Mouse (Mus musculus) T-helper 1 cell (primary cell): ENCODE results near the gene Exosc2.

ENCODE experiments used
- in situ Hi-C: fragments of 300-600 bp; cut with MboI, MseI; formaldehyde crosslinking; loops from one replicate; pipeline ENCODE4 v1.15.1; 2025; ENCODE audit warnings: high pct_unique_total_duplicates

Exosc2 gene

DNA sequence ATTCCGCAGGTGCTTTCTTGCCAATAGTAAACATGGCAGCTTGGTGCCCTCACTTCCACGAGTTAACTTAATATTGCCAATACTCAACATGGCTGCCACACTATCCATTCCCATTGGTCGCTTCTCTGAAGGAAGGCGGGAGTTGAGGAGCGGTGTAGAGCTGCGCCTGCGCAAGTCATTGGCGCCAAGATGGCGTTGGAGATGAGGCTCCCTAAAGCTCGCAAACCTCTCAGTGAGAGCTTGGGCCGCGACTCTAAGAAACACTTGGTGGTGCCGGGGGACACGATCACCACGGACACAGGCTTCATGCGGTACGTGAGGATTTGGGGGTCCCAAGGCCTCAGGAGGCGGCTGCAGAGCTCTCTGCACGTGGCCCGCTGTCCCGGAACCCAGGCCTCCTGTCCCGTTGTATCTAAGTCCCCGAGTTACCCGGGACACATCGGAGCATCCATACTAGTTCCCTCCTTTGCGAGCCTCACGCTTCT lies at the start of gene Exosc2:
Gene Exosc2, plus strand, starts transcription at position 165 of the 485 bp plus-strand sequence.
- in situ Hi-C loops = no loop called here

DNA sequence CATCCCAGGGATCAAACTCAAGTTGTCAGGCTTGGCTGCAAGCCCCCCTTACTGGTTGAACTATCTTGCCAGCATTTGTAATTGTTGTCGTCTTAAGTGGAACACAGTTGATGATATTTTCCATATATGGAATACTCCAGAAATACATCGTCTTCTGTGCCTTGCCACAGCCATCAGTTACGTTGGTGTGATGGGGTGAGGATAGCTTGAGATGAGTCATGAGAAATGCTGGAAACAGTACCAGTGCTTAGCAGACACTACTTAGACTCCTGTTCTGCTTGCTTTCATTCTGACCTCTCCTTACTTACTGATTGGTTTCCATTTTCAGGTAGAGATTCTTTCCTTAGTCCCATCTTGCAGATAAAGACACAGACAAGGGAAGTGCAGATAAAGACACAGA lies 37.0 kb upstream of the Exosc2 start:
- in situ Hi-C loops = loop anchor here (10.0 kb wide), 1 partner anchor 971 kb away; no protein-coding TSS in a partner anchor

DNA sequence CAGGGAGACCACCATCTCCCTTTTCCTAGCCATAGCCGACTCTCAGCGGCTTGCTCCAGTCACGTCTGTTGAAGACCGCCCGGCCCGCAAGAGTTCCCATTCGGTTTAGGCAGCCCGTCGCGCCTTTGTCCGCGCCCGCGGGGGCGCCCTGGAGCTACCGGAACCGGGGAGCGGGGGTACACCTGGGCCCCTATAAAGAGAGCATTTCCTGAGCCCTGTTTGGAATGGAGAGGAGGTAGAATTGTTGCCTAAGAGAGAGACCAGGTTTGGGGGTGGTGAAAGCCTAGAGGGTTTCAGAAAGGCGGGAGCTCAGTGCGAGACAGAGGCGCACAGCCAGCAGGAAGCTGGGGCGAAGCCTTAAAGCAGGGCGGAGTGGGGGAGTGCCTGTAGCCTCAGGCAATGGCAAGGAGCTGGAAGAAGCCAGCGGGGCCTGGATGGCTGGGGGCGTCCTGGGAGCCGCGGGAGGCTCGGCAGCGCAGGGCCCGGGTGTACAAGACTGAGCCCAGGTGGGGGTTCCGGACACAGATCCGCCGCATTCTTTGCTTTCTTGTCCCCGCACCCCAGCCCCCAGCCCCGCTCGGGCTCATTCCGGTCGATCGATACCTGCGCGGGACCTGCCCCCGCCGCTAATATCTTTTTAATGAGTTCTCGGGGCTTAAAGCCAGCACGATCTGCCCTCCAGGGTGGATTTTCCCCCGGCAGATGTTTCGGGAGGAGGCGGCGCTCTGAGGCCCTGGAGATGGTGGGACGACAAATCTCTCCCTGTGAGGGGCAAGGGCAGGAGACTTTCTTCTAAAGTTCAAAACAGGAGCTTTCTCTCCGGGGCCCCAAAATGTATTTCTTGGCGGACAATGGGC lies 35.0 kb upstream of the Exosc2 start:
- in situ Hi-C loops = loop anchor here (10.0 kb wide), 1 partner anchor 969 kb away; no protein-coding TSS in a partner anchor

DNA sequence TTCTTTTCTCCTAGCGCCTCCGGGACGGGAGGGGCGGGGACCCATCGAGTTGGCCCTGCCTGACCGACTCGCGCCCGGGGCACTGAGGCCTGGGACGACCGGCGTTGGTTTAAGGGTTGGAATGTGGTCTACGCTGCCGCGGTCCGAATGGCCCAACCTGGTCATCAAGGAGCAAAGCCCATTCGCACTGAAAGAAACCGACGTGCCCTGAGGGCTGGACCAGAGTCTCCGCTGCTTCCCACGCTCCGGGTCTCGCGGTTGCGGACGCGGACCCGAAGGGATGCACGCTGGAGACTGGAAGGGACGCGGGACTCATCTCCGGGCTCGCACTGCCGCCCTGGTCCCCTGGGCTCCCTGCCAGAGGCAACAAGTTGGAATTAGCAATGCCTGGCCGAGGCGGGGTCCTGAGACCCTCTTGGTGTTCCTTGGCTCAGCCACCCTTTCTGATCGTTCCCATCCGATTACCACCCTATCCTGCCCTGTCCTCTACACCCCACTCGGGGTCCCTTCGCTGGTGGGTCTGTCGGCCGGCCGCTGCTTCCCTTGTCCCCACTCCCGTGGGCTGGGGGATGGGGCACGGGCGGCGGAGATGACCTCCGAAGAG lies 34.3 kb upstream of the Exosc2 start:
- in situ Hi-C loops = loop anchor here (10.0 kb wide), 1 partner anchor 969 kb away; no protein-coding TSS in a partner anchor

DNA sequence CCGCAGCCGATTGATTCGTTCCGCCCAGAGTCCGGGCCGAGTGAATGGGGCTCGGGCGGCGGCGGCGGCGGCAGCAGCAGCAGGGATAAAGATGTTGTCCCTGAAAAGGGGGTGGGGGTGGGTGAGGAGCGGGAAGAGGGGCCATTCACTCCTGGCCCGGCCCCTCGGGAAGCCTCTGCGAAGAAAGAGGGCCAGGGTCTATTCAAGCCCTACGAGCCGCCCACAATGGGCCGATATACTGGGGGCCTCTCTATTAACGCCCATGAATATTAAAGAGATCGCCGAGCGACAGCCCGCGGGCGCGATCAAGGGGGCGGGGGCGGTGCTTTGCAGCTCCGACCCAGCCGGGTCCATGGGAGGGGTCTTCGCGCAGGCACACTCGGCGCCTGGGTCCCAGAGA lies 33.8 kb upstream of the Exosc2 start:
- in situ Hi-C loops = loop anchor here (10.0 kb wide), 1 partner anchor 968 kb away; no protein-coding TSS in a partner anchor

DNA sequence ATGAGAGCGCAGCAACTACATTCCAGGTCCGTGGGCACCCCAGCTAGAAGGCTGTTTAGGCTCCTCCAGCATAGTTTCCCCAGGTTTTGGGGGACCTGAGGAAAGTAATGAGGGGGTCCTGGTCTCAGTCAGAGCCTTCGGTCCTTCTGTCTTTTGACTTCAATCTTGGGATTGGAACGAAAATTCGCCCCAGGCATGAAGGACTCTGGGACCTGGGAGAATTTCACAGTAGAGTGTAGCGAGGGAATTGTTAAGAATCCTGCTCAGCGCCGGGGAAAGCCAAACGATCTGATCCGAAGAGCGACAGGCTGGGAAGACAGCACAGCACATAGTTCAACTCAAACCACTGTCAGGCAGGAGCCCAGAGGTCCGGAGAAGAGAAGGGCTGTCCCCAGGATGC lies 33.2 kb upstream of the Exosc2 start:
- in situ Hi-C loops = loop anchor here (10.0 kb wide), 1 partner anchor 967 kb away; no protein-coding TSS in a partner anchor

DNA sequence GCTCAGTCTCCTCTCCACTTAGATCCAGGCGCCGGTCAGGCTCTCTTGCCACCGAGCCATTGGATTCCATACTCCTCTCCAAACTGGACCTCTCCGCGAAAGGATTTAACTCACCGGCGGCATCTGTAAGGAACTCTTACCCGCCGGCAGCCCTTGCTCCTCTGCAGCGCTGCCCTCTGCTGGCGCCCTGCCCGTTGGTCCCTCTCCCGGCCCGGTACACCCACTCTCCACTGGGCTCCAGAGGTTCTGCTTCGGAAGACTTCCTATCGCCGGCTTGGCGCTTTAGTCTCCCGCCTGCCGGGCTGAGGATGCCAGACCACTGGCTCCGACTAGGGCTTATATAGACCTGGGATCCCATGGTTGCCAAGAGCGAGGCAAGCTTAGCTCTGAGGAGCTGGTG lies 32.7 kb upstream of the Exosc2 start:
- in situ Hi-C loops = loop anchor here (10.0 kb wide), 1 partner anchor 967 kb away; no protein-coding TSS in a partner anchor

DNA sequence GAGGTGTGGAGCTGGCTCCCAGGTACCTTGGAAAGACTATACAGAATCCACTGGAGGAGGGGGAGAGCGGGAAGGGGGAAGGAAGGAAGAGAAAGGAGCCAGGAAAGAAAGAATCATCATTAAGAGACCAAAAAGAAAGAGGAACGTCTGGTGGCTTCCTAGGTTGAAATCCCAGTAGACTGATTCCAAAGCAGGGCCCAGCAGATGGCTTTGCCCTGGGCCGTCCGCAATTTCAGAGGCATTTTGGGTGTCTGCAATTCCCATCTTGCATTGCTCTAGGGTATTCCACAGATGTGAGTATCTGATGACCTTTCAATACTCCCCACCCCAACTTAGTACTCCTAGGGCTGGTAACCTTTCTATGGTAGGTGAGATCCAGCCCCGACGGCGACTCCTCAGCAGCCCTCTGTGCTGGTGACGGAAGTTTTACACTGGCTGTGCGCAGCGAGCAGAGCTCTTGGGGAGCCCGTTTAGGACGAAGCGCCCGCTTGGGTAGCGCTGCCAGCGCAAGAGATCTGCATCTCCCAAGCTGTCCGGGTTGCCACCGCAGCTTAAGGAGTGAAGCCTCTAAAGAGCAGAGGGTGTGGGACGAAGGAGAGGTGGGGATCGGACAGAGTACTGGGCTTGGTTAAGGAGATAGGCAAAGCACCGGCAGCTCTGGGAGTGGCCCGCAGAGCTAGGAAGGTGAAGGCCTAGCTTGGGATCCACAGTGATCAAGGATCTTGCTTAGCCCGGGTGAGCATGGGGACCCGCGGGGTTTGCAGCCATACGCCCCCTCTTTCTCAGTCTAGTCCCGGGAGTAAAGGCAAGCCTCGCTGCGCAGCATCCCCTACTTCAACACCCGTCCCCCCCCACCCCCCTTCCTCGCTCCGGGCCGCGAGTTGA lies 31.7 kb upstream of the Exosc2 start:
- in situ Hi-C loops = loop anchor here (10.0 kb wide), 1 partner anchor 966 kb away; no protein-coding TSS in a partner anchor

DNA sequence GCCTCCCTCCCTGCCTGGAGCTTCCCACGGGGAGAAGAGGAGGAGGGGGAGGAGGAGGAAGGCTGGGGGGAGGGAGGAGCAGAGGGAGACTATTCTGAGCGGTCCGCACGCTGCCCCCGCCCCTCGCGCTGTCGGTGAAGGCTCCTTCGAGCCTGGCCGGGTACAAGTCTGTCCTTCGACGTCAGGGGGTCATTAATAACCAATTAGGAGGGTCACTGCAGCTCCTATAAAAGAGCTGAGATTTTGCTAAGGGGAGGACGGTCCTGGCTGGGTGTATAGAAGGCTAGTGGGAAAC lies 31.1 kb upstream of the Exosc2 start:
- in situ Hi-C loops = loop anchor here (10.0 kb wide), 1 partner anchor 965 kb away; no protein-coding TSS in a partner anchor

DNA sequence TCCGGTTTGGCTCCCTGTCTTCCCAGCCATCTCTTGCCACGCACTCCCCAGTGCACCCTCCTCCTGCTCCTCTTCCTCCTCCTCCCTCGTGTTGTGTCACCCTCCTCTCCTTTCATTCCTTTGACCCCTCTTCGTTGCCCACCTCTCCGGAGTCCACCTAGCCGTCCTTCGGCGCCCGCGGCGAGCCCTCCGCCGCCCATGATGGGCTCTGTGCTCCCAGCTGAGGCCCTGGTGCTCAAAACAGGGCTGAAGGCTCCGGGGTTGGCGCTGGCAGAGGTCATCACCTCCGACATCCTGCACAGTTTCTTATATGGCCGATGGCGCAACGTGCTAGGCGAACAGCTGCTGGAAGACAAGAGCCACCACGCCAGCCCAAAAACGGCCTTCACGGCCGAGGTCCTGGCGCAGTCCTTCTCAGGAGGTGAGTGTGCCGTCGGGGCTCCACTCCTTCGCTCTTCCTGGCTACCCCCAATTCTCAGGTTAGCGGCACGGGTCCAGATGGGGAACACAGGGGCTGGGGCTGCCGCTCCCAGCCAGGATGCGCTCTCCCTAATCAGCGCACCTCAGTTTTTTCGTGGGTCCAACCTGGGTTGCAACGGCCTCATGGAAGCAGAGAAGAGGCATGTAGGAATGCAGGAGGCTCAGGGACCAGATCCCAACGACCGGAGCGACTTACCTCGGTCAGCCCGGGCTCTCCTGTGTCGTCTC lies 30.5 kb upstream of the Exosc2 start, which contains the start of gene Prdm12:
Gene Prdm12, plus strand, starts transcription at position 137 of the 708 bp plus-strand sequence.
- in situ Hi-C loops = loop anchor here (10.0 kb wide), 1 partner anchor 965 kb away; no protein-coding TSS in a partner anchor

DNA sequence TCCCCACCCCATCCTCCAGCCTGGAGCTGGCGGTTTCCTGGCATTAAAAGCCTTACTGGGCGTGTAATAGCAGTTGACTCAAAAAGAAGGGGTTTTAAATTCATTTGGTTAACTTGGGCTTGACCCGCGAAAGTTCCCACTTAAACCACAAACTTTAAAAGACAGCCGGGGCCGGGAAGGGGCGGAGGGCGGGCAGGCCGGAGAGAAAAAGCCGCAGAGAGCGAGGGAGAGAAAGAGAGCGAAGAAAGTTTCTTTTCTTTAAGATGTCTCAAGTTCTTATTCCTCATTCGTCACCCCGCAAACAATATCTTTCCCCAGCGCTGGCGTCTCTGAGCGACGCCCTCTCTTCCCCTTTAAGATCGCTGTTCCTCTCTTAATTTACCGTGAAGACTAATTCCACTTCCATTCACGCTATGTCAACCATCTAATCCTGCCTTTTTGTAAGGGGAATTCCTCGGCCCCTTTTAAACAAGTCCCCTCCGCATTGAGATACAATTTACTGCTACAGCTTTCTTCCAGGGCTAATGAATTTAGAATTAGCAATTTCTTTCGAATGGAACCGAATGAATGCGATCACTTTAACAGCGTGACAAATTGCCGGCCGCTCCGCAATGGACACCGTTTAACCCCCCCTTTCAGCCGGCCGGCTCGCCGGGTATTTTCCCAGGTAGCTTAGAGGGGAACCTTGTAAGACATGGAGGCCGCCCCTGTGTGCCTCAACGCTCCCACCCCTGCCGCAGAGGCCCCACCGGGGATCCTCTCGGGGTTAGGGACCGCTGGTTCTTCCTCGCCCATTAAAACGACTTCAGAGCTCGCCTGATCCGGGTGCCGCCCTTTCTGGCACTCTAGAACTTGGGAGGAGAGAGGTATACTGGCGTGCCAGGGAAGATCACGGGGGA lies 29.7 kb upstream of the Exosc2 start:
- in situ Hi-C loops = no loop called here

DNA sequence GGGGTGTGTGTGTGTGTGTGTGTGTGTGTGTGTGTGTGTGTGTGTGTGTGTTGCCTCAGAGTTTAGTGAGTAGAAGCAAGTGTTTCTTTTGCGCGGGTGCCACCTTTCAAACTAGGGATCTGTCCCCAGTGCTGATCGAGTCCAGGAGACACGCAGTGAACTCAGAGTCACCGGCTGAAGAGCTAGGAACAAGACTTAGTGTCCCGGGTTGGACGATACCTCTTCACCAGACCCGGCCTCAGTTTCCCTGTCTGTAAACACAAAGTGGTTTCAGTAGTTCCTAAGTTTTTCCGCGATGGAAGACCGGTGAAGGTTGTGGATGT lies 29.0 kb upstream of the Exosc2 start:
- in situ Hi-C loops = no loop called here

DNA sequence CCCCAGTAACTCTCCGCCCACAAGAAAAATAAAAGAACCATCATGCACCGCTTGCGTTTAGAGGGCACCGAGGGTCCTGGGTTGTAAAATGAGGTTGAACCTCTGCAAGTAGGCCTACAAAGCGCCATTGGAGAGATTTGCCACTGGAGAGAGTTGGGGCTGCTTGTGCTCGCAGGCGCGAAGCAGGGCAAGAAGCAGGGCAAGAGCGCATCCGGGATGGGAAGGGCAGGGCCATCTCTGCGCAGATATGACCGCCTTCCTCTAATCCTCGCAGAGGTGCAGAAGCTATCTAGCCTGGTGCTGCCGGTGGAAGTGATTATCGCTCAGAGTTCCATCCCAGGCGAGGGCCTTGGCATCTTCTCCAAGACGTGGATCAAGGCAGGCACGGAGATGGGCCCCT lies 28.6 kb upstream of the Exosc2 start:
- in situ Hi-C loops = no loop called here

DNA sequence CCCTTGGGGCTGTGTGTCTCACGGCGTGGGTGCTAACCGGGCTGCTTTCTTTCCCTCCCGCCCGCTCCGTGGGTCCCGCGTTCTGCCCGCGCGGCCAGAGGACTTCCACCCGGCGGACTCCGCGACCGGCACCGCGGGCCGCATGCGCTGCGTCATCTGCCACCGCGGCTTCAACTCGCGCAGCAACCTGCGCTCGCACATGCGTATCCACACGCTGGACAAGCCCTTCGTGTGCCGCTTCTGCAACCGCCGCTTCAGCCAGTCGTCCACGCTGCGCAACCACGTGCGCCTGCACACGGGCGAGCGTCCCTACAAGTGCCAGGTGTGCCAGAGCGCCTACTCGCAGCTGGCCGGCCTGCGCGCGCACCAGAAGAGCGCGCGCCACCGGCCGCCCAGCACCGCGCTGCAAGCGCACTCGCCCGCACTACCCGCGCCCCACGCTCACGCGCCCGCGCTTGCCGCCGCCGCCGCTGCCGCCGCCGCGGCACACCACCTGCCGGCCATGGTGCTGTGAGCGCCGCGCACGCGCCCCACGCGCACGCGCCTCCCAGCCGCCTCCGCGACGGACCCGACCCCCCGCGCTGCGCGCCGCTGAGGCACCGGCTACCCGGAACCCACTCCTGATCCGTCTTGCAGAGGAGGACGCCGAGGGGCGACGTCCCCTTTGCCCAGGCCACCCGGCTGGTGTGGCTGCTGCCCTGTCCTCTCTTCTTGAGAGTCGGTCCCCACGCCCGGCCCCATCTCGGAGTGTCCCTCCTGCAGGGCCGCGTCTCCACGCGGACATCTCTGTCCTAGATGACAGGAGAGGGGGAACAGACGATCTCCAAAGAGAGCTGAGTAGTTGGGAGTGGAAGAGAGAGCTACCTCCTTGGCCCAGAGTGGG lies 16.3 kb upstream of the Exosc2 start:
- in situ Hi-C loops = loop anchor here (5.0 kb wide), 1 partner anchor 172 kb away; no protein-coding TSS in a partner anchor

DNA sequence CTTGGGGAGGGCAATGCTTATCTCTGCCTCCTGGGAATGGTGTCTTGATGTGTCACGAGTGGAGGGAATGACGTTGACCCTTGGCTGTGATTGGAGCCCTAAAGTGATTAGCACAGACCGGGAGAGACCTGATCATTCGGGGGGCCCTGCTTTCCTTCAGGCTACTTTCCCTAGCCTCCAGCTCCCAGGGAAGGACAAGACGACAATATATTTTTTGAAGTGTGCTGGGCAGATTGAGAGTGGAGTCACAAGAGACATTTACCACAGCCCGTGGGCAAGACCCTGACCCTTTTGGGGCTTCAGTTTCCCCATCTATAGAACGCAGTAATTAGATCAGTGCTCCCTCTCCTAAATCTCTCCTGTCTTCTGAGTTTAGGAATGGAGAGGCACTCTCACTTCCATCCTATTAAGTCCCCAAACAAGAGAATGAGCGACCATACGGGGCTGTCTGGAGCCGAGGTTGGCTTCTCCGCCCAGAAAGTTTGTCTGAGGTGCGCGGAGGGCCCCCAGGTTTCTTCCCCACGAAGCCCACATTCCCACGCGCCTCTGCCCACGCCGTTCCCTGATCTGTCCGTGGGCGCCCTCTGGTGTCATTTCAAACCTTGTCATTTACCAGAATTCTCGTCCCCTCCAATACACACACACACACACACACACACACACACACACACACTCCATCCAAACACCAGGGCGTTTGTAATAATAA lies 15.5 kb upstream of the Exosc2 start:
- in situ Hi-C loops = loop anchor here (5.0 kb wide), 1 partner anchor 173 kb away; no protein-coding TSS in a partner anchor

DNA sequence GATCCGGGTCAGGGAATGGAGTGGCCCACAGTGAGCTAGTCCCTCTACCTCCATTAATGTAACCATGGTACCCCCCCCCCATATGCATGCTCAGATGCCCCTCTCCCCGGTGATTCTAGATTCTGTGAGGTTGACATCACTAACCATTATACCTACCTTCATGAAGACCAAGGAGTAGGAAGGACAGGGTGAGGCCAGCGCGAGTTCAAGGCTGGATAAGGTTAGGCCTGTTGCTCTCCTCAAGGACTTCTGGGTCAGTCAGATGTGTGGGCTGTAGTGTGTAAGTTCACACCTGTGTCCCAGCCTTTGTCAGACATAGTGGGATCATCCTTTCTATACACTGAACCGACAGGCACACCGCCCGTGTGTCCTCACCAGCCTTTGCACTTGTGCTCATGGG lies 14.1 kb upstream of the Exosc2 start:
- in situ Hi-C loops = no loop called here

DNA sequence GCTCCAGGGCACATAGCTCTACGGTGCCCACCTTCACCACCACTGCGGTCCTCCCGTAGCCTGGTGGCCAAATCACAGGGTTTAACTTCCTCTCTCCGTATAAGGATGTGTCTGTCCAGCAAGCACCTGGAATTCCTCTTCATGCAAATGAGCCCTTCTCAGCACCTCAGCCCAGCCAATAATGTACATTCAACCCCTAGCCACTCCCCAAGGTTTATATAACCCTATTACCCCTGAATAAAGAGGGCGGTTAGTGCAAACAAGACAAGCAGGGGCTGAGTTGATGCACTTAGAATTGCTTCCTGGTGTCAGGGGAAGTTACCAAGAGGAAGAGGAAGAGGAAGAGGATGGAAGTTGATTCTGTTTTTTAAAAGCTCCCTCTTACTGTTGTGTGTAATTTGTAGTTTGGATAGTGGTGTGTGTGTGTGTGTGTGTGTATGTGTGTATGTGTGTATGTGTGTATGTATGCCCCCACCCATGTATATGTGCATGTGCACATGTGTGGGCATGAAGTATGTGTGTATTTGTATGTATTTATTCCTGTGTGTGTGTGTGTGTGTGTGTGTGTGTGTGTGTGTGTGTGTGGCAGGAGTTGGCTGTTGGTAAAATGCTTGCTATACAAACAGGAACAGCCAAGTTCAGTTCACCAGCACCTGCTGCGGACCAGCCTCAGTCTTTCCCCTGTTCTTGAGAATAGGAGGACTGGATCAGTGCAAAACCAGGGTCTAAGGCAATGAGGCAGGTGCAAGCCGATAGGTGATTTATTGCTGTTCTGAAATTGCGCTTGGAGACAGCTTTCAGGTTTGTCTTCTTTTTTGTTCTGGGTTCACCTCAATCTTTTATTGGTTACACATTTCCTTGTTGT lies 7.3 kb upstream of the Exosc2 start:
- in situ Hi-C loops = no loop called here
